Mouse (Mus musculus): ENCODE measurements around the gene Nmral1.

GRCm38 (mm10) chr16:4661605-4662004 lies 57.6 kb downstream of the Nmral1 start:
- no peak for TF ChIP-seq MAX (IDR thresholded peaks at IDR 0.05)
- no peak for TF ChIP-seq CTCF (IDR thresholded peaks at IDR 0.05; ENCODE audit: control insufficient read depth, insufficient read depth, insufficient read length)
